Mouse (Mus musculus): ENCODE data around the gene Cog5.

- no peak for TF ChIP-seq MEF2A (IDR thresholded peaks at IDR 0.05; ENCODE audit: extremely low read depth, insufficient replicate concordance, low read depth, low read length, poor library complexity, severe bottlenecking)
- TF ChIP-seq TAL1 (IDR thresholded peaks at IDR 0.05; ENCODE audit: low read length), result peak; percentile 82
- TF ChIP-seq MYC (IDR thresholded peaks at IDR 0.05; ENCODE audit: low read depth, low read length), result no peak
- peak; percentile 35; the same call in 1 of the 2 replicates for TF ChIP-seq MYB (IDR thresholded peaks at IDR 0.05; ENCODE audit: low read depth, low read length)
- TF ChIP-seq GABPA (IDR thresholded peaks at IDR 0.05; ENCODE audit: low read depth, low read length), result no peak
- no peak for TF ChIP-seq CTCF (IDR thresholded peaks at IDR 0.05 in 2 of 3, conservative IDR thresholded peaks at IDR 0.05 in 1 of 3; ENCODE audit: control insufficient read depth in 1 of 3, insufficient read depth in 1 of 3, low read depth in 2 of 3, low read length in 3 of 3, poor library complexity in 1 of 3, severe bottlenecking in 1 of 3)
- TF ChIP-seq POLR2A (IDR thresholded peaks at IDR 0.05; ENCODE audit: control insufficient read depth in 1 of 2, insufficient read depth in 1 of 2, low read depth in 1 of 2, low read length in 2 of 2, poor library complexity in 1 of 2), result no peak
- peak; percentile 80 to 89 for TF ChIP-seq EP300 (IDR thresholded peaks at IDR 0.05; ENCODE audit: low read depth in 1 of 2, low read length in 2 of 2)
- peak; percentile 42 for TF ChIP-seq SMC3 (IDR thresholded peaks at IDR 0.05; ENCODE audit: low read depth, low read length)
- TF ChIP-seq ZMIZ1 (IDR thresholded peaks at IDR 0.05; ENCODE audit: low read depth, low read length), result no peak
- TF ChIP-seq ZKSCAN1 (IDR thresholded peaks at IDR 0.05; ENCODE audit: low read depth, low read length), result no peak
- TF ChIP-seq ZNF384 (IDR thresholded peaks at IDR 0.05; ENCODE audit: low read depth, low read length), result no peak
- TF ChIP-seq GATA1 (IDR thresholded peaks at IDR 0.05; ENCODE audit: low read depth, low read length), result 0 out of 2 replicates have a peak, but pooled peaks have one; percentile 33
- TF ChIP-seq JUND (IDR thresholded peaks at IDR 0.05; ENCODE audit: low read depth, low read length), result no peak
Measured at GRCm38 (mm10) chr12:31973473-31974172, 319.0 kb downstream of the Cog5 start.
